Mouse (Mus musculus): ENCODE results near the gene Nos1ap.

Nos1ap gene

GRCm38 (mm10) chr1:170459896-170460602 lies 129.6 kb downstream of the Nos1ap start:
- DNase-seq (ENCODE audit: low spot score in 2 of 2) = no peak

GRCm38 (mm10) chr1:170457673-170458072 lies 132.0 kb downstream of the Nos1ap start:
- DNase-seq (ENCODE audit: low spot score in 2 of 2) = no peak

- DNase-seq (ENCODE audit: low spot score in 2 of 2) = no peak
Observed at GRCm38 (mm10) chr1:170455910-170456700, 133.6 kb downstream of the Nos1ap start.

GRCm38 (mm10) chr1:170455387-170455786 lies 134.3 kb downstream of the Nos1ap start:
- DNase-seq (ENCODE audit: low spot score in 2 of 2) = no peak

- DNase-seq (ENCODE audit: low spot score in 2 of 2) = no peak
Observed at GRCm38 (mm10) chr1:170453455-170453854, 136.2 kb downstream of the Nos1ap start.

- DNase-seq (ENCODE audit: low spot score in 2 of 2) = no peak
Observed at GRCm38 (mm10) chr1:170448244-170448643, 141.4 kb downstream of the Nos1ap start.

GRCm38 (mm10) chr1:170445458-170445857 lies 144.2 kb downstream of the Nos1ap start:
- DNase-seq (ENCODE audit: low spot score in 2 of 2) = no peak

GRCm38 (mm10) chr1:170440367-170440766 lies 149.3 kb downstream of the Nos1ap start:
- DNase-seq (ENCODE audit: low spot score in 2 of 2) = no peak

- DNase-seq (ENCODE audit: low spot score in 2 of 2) = no peak
Observed at GRCm38 (mm10) chr1:170438471-170439151, 151.1 kb downstream of the Nos1ap start.

GRCm38 (mm10) chr1:170434146-170434545 lies 155.5 kb downstream of the Nos1ap start:
- DNase-seq (ENCODE audit: low spot score in 2 of 2) = no peak

GRCm38 (mm10) chr1:170433661-170434060 lies 156.0 kb downstream of the Nos1ap start:
- DNase-seq (ENCODE audit: low spot score in 2 of 2) = no peak

GRCm38 (mm10) chr1:170432288-170432687 lies 157.4 kb downstream of the Nos1ap start:
- DNase-seq (ENCODE audit: low spot score in 2 of 2) = no peak

GRCm38 (mm10) chr1:170431312-170431711 lies 158.3 kb downstream of the Nos1ap start:
- DNase-seq (ENCODE audit: low spot score in 2 of 2) = no peak

GRCm38 (mm10) chr1:170430660-170431059 lies 159.0 kb downstream of the Nos1ap start:
- DNase-seq (ENCODE audit: low spot score in 2 of 2) = no peak

- DNase-seq (ENCODE audit: low spot score in 2 of 2) = no peak
Observed at GRCm38 (mm10) chr1:170429656-170430055, 160.0 kb downstream of the Nos1ap start.

- no peak for DNase-seq (ENCODE audit: low spot score in 2 of 2)
Observed at GRCm38 (mm10) chr1:170428141-170428540, 161.5 kb downstream of the Nos1ap start.

GRCm38 (mm10) chr1:170424258-170424889 lies 165.3 kb downstream of the Nos1ap start:
- no peak for DNase-seq (ENCODE audit: low spot score in 2 of 2)

GRCm38 (mm10) chr1:170423048-170423447 lies 166.6 kb downstream of the Nos1ap start:
- DNase-seq (ENCODE audit: low spot score in 2 of 2) = no peak

GRCm38 (mm10) chr1:170422188-170422587 lies 167.5 kb downstream of the Nos1ap start:
- DNase-seq (ENCODE audit: low spot score in 2 of 2) = no peak

GRCm38 (mm10) chr1:170419961-170420360 lies 169.7 kb downstream of the Nos1ap start:
- no peak for DNase-seq (ENCODE audit: low spot score in 2 of 2)

GRCm38 (mm10) chr1:170418131-170418530 lies 171.5 kb downstream of the Nos1ap start:
- DNase-seq (ENCODE audit: low spot score in 2 of 2) = no peak

GRCm38 (mm10) chr1:170416967-170417366 lies 172.7 kb downstream of the Nos1ap start:
- no peak for DNase-seq (ENCODE audit: low spot score in 2 of 2)

All from spleen, postnatal 10 days (tissue).